Mouse (Mus musculus): Measurements from ENCODE around the gene Ppt1.

DNA sequence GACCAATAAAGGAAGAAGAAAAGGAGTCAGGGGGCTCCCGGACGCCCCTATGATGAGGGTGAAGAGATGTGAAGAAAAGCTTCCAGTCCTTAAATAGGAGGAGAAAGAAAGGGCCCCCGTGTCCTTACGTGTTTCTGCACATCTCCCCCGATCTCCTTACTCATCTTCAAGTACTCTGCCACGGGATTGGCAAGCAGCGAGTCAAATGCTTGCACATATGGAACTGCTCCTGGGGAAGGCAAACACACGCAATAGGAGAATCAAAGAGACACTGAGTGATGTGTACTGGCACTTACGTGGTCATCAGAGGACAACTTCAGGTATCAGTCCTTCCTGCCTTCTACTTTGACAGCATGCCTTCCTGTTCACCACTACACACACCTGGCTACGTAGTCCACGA is 35.2 kb downstream of the Ppt1 start:
- TF ChIP-seq CTCF (IDR thresholded peaks at IDR 0.05; ENCODE audit: extremely low read depth, insufficient read length, insufficient replicate concordance, low read depth, low read length) (no peak), POLR2A (IDR thresholded peaks at IDR 0.05; ENCODE audit: low read depth, low read length) (no peak)

Data from small intestine, adult 2 months (tissue).